8 mouse cellular contexts compared by ENCODE assay signal in genomic region chr1:79786267-79786927, GRCm38 (mm10). TPM values are rescaled to one million over a fixed set of nuclear protein-coding genes. Genes with fewer than 3 reads are reported as not detected.
A peak's percentile ranks its signal among the peaks of the same experiment; 100 is the strongest.
DNase-seq lines count a peak whose midpoint lies in the region; ATAC-seq and TF ChIP-seq lines count a peak whose summit lies in the region.

No protein-coding gene starts in this region.

- H3K27ac ChIP-seq in kidney, postnatal 0 days: no peak overlapping the region
- no peak overlapping the region for H3K27ac ChIP-seq in embryonic facial prominence, embryonic 12.5 days
- H3K27ac ChIP-seq in layer of hippocampus, adult 2 months: no peak overlapping the region
- no peak overlapping the region for H3K27ac ChIP-seq in neural tube, embryonic 13.5 days (replicated peaks)

- no peak for ATAC-seq in kidney, postnatal 0 days (replicated peaks; ENCODE audit: low FRiP score, low read depth)
- 0 out of 2 replicates have a peak, but pooled peaks have one; percentile 56 for ATAC-seq in embryonic facial prominence, embryonic 12.5 days (ENCODE audit: insufficient number of reproducible peaks, insufficient read depth, low FRiP score, low TSS enrichment)
- ATAC-seq in neural tube, embryonic 13.5 days (ENCODE audit: low read depth): peak; percentile 88
- no peak for ATAC-seq in erythroid progenitor cell, adult 5-6 weeks (replicated peaks; ENCODE audit: low FRiP score, poor library complexity, severe bottlenecking)

- 59% methylated on average over 7 of the region's 7 CpGs for WGBS in kidney, postnatal 0 days
- WGBS in embryonic facial prominence, embryonic 12.5 days: 59% methylated on average over 7 of the region's 7 CpGs
- WGBS in neural tube, embryonic 13.5 days: 68% methylated on average over 7 of the region's 7 CpGs

- H3K36me3 ChIP-seq in kidney, postnatal 0 days (ENCODE audit: insufficient read depth, low read length): peaks cover 12% of the 10 kb centered on the region
- peaks cover 13% of the 10 kb centered on the region for H3K36me3 ChIP-seq in embryonic facial prominence, embryonic 12.5 days
- peaks cover 30% of the 10 kb centered on the region for H3K36me3 ChIP-seq in neural tube, embryonic 13.5 days

- no peaks in the 10 kb centered on the region for H3K4me1 ChIP-seq in kidney, postnatal 0 days (replicated peaks; ENCODE audit: insufficient read depth, low read length)
- no peaks in the 10 kb centered on the region for H3K4me1 ChIP-seq in embryonic facial prominence, embryonic 12.5 days
- no peaks in the 10 kb centered on the region for H3K4me1 ChIP-seq in neural tube, embryonic 13.5 days (replicated peaks)

- peak; percentile 77 for TF ChIP-seq CTCF in kidney, postnatal 0 days (IDR thresholded peaks at IDR 0.05; ENCODE audit: low read depth)
- peak; percentile 87 for TF ChIP-seq CTCF in layer of hippocampus, adult 2 months (conservative IDR thresholded peaks at IDR 0.05)

- no peaks in the 10 kb centered on the region for H3K27me3 ChIP-seq in kidney, postnatal 0 days (ENCODE audit: insufficient read depth, low read length)
- no peaks in the 10 kb centered on the region for H3K27me3 ChIP-seq in embryonic facial prominence, embryonic 12.5 days
- H3K27me3 ChIP-seq in neural tube, embryonic 13.5 days: no peaks in the 10 kb centered on the region

- H3K4me3 ChIP-seq in kidney, postnatal 0 days (replicated peaks; ENCODE audit: low read depth, low read length): no peak overlapping the region
- H3K4me3 ChIP-seq in embryonic facial prominence, embryonic 12.5 days: no peak overlapping the region
- H3K4me3 ChIP-seq in layer of hippocampus, adult 2 months: no peak overlapping the region
- no peak overlapping the region for H3K4me3 ChIP-seq in neural tube, embryonic 13.5 days

- no peak overlapping the region for H3K9ac ChIP-seq in kidney, postnatal 0 days (ENCODE audit: low read depth, low read length)
- H3K9ac ChIP-seq in embryonic facial prominence, embryonic 12.5 days: no peak overlapping the region
- H3K9ac ChIP-seq in neural tube, embryonic 13.5 days: no peak overlapping the region; the same call in 1 of the 2 replicates

- peak; percentile 79 for DNase-seq in kidney, postnatal 0 days (ENCODE audit: low spot score)
- no peak for DNase-seq in kidney, adult 9 months
- DNase-seq in NIH3T3 (ENCODE audit: low read depth): peak; percentile 39
- peak; percentile 24 to 55 for DNase-seq in layer of hippocampus, adult 2 months (ENCODE audit: low spot score in 2 of 2)
- DNase-seq in adrenal gland, postnatal 4 days (ENCODE audit: low spot score in 2 of 2): no peak

- H3K4me2 ChIP-seq in kidney, postnatal 0 days (ENCODE audit: low read length): no peak overlapping the region
- H3K4me2 ChIP-seq in embryonic facial prominence, embryonic 12.5 days (replicated peaks): no peak overlapping the region
- H3K4me2 ChIP-seq in neural tube, embryonic 13.5 days: no peak overlapping the region

- no peaks in the 10 kb centered on the region for H3K9me3 ChIP-seq in kidney, postnatal 0 days (replicated peaks; ENCODE audit: low read length)
- no peaks in the 10 kb centered on the region for H3K9me3 ChIP-seq in embryonic facial prominence, embryonic 12.5 days
- H3K9me3 ChIP-seq in neural tube, embryonic 13.5 days: no peaks in the 10 kb centered on the region

RNA-seq across cellular contexts. Expression of gene Wdfy1, which starts 10.5 kb away (rescaled TPM):
- polyA plus RNA-seq in kidney, postnatal 0 days (2015; fragmentation: Nextera tagmentation; extraction: Ambion mirVana): 48.4 and 49.2 TPM in 2 replicates
- 44.8 and 45.4 TPM in 2 replicates for polyA plus RNA-seq in embryonic facial prominence, embryonic 12.5 days (2016; fragmentation: Nextera tagmentation; extraction: Ambion mirVana)
- total RNA-seq in layer of hippocampus, adult 2 months (2021): 10 to 100 TPM; 38.0 to 40.2 TPM
- polyA plus RNA-seq in neural tube, embryonic 13.5 days (2015; fragmentation: Nextera tagmentation; extraction: Ambion mirVana): 84.7 and 85.7 TPM in 2 replicates
- total RNA-seq in erythroid progenitor cell, adult 5-6 weeks (2015; ENCODE audit: low replicate concordance): 2.9 and 28.9 TPM in 2 replicates
- 0.98 and 6.8 TPM in 2 replicates for total RNA-seq in erythroid progenitor cell, adult 5-6 weeks (2017; ENCODE audit: low replicate concordance)
- total RNA-seq in adrenal gland, postnatal 4 days (2021): 10 to 100 TPM; 46.4 TPM

RNA-seq across cellular contexts. Expression of gene Mrpl44, which starts 10.6 kb away (rescaled TPM):
- 63.7 and 63.8 TPM in 2 replicates for polyA plus RNA-seq in kidney, postnatal 0 days (2015; fragmentation: Nextera tagmentation; extraction: Ambion mirVana)
- polyA plus RNA-seq in embryonic facial prominence, embryonic 12.5 days (2016; fragmentation: Nextera tagmentation; extraction: Ambion mirVana): 45.2 and 48.5 TPM in 2 replicates
- 10 to 100 TPM; 28.0 to 28.2 TPM for total RNA-seq in layer of hippocampus, adult 2 months (2021)
- 47.3 and 49.7 TPM in 2 replicates for polyA plus RNA-seq in neural tube, embryonic 13.5 days (2015; fragmentation: Nextera tagmentation; extraction: Ambion mirVana)
- 4.6 and 9.0 TPM in 2 replicates for total RNA-seq in erythroid progenitor cell, adult 5-6 weeks (2015; ENCODE audit: low replicate concordance)
- 4.5 and 8.0 TPM in 2 replicates for total RNA-seq in erythroid progenitor cell, adult 5-6 weeks (2017; ENCODE audit: low replicate concordance)
- 10 to 100 TPM; 59.6 to 65.1 TPM for total RNA-seq in adrenal gland, postnatal 4 days (2021)

Comparison
In these comparisons a context has a peak if more than half of its experiments do, and no peak if none do; other contexts are left out.
1. DNase-seq: peak in kidney, postnatal 0 days (single experiment), NIH3T3 (single experiment) and layer of hippocampus, adult 2 months (2 of 2); none in kidney, adult 9 months (single experiment) and adrenal gland, postnatal 4 days (0 of 2).
2. ATAC-seq: peak in embryonic facial prominence, embryonic 12.5 days (single experiment) and neural tube, embryonic 13.5 days (single experiment); none in kidney, postnatal 0 days (single experiment) and erythroid progenitor cell, adult 5-6 weeks (single experiment).